Mouse (Mus musculus) gastrocnemius, adult 8-10 months (tissue): ENCODE measurements around the gene Micu1. TPM values are rescaled to one million over a fixed set of nuclear protein-coding genes. Genes with fewer than 3 reads are reported as not detected.
"Not testable (repeated sequence)": the region's sequence is repeated elsewhere in the genome, so short reads cannot be mapped to it uniquely, and the experiment has no call there.

ENCODE experiments used
- DNase-seq, 2 experiments: peaks; one replicate each; pipeline ENCODE4 v3.0.0; 2022; ENCODE audit warnings: low spot score in 2 of 2
- total RNA-seq, 4 experiments: library from RNA; stranded (reverse); gene quantifications; 2 replicates each; pipeline ENCODE4 v1.2.4; 2022

Micu1 gene
- total RNA-seq, 4 experiments from 2014 or later = 50.7 to 57.9 (median 55.4) TPM

- DNase-seq = no peak
Observed at GRCm38 (mm10) chr10:59848079-59848877, 146.0 kb downstream of the Micu1 start.

DNA sequence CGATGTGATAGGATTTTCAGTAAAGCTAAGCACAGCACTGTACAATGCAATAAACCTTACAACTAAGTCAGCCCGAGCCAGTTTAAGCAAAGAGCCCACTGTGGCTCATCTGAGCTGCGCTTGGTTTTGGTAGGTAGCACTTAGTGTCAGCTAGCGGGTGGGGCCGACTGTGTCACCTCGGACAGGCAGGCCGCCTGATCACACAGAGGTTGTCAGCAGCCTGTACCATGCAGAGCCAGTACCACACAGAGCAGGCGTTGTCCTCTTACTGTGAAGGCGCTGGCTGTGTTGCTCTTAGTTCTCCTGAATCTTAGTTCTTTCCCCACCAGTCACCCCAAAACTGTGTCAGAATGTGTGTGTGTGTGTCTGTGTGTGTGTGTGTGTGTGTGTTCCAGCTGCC is 146.7 kb downstream of the Micu1 start:
- no peak for DNase-seq

- DNase-seq = no peak
Observed at GRCm38 (mm10) chr10:59849371-59849770, 147.1 kb downstream of the Micu1 start.

GRCm38 (mm10) chr10:59857157-59857556 is 154.9 kb downstream of the Micu1 start:
- DNase-seq = no peak

DNA sequence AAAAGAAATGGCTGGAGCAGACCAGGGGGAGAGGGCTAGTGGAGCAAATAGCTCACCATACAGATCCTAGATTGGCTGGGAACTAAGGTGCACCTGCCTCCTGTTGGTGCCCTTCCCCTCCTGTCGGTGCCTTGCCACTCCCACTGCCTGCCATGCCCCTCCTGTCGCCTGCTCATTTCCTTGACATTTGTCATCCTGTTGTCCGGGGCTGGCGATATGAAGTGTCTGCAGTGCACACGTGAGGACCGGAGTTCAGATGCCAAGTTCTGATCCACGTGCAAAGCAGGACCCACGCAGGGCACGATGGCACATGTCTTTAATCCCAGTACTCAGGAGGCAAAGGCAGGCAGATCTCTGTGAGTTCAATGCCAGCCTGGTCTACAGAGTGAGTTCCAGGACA is 158.4 kb downstream of the Micu1 start:
- no peak for DNase-seq

DNA sequence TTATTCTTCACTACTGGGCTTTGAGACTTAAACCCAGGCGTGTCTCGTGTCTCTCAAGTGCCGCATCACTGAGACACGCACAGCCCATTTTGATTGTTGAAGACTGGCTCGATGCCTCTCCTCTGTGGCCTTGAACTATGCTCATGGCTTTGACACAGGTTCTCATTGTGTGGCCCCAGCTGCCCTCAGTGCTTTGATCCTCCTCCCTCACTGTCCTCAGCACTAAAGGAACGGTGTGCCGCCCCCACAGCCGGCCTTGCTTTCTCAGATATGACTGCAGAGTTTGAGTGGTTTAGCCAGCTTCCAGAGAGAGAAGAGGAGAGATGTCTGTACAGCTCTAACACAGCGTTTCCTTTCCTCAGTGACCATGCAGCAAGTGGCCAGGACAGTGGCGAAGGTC is 158.9 kb downstream of the Micu1 start:
- DNase-seq = no peak

DNA sequence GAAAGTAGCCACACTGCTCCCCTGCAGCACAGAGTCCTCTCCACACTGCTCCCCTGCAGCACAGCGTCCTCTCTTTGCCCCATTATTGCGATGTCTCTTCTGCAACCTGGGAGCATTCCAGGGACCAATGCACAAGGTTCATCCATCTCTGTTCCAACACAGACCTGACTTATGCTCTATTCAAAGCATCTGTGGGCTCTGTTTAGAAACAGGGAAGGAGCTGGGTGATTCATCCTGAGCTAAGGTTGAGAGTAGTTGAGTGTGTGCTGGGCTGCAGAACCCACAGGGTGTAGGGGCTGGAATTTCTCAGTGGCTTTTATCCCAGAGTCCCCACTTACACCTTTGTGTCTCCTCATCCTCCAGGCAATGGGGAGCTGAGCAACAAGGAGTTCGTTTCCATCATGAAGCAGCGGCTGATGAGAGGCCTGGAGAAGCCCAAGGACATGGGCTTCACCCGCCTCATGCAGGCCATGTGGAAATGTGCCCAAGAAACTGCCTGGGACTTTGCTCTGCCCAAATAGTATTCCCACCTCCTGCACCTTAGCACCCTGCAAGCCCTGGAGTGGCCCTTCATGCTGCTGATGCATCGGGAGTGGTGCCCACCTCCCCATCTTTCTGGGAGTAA is 160.7 kb downstream of the Micu1 start:
- no peak for DNase-seq

GRCm38 (mm10) chr10:59863620-59864019 is 161.3 kb downstream of the Micu1 start:
- DNase-seq = no peak

GRCm38 (mm10) chr10:59864232-59864875 is 162.1 kb downstream of the Micu1 start:
- DNase-seq = no peak

- DNase-seq = peak; percentile 69 to 82
Observed at GRCm38 (mm10) chr10:59864884-59865726, 162.8 kb downstream of the Micu1 start.

DNA sequence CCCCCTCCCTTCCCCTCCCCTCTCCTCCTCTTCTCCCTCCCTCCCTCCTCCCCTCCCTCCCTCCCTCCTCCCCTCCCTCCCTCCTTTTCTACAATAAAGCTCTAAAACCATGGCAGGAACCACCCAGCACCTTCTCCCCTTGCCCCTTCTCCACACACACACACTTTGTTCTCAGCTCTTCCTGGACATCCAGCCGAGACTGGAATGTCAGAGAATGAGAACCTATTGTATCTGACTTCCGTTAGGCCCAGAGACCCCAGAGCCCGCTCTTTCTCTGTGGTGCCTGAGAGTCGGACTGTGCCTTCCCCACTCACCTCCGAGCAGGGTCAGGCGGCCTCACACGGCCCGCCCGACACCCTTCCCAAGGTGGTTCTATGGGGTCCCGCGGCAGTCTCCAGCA is 166.0 kb downstream of the Micu1 start:
- DNase-seq = no peak

- DNase-seq = no peak
Observed at GRCm38 (mm10) chr10:59870038-59870437, 167.8 kb downstream of the Micu1 start.

- DNase-seq = not testable (repeated sequence)
Observed at GRCm38 (mm10) chr10:59872651-59873050, 170.4 kb downstream of the Micu1 start.

- no peak for DNase-seq
Observed at GRCm38 (mm10) chr10:59873206-59873605, 170.9 kb downstream of the Micu1 start.

DNA sequence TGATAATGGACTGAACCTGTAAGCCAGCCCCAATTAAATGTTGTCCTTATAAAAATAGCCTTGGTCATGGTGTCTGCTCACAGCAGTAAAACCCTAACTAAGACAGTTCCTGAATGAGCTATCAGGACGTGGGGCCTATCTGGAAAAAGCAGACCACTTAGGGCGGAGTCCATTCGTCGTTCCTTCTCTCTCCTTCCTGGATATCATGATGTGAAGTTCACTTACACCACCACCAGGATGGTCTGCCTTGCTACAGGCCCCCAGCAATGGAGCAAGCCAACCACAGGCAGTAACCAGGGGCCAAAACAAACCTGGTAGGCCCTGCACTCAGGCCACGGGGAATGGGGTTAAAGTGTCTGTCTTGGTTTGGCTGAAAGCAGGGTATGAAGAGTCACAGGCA is 171.3 kb downstream of the Micu1 start:
- no peak for DNase-seq

GRCm38 (mm10) chr10:59875396-59875795 is 173.1 kb downstream of the Micu1 start:
- no peak for DNase-seq

DNA sequence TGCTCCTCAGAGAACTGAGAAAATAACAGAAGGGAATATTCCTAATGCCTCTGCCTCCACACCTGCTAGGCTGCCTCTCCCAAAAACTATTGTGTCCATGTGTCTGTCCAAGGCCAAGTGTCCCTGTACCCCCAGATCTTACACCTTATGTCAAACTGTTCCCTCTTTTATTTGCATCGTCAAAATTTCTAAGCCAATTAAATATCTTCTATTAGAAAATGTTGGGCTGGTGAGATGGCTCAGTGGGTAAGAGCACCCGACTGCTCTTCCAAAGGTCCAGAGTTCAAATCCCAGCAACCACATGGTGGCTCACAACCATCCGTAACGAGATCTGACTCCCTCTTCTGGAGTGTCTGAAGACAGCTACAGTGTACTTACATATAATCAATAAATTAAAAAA is 174.4 kb downstream of the Micu1 start:
- not testable (repeated sequence) for DNase-seq

GRCm38 (mm10) chr10:59877421-59878117 is 175.3 kb downstream of the Micu1 start:
- no peak for DNase-seq

DNA sequence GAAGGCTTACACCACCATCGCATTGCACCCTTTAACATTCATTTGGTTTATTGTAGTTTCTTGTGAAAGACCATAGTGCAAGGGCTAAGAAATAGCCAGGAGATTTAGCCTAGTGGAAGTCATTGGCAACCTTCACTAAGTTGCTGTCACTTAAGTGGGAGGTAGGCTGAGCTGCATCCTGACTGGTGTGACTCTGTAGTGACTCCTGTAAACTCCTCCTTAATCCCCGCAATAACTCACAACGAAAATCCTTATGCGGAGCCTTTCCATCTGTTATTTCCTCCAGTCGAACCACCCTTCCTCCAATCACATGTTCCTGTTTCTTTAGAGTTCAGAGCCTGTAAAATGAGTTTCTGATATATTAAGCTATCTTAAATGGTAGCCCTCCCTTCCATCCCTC is 176.5 kb downstream of the Micu1 start:
- DNase-seq = no peak

- DNase-seq = peak; percentile 89 to 90
Observed at GRCm38 (mm10) chr10:59879255-59880028, 177.2 kb downstream of the Micu1 start, which contains the start of gene Dnajb12. Gene Dnajb12 (plus strand): TSS chr10:59879556.
